Mouse (Mus musculus): ENCODE measurements around the gene Pdxdc1. TPM values are rescaled to one million over a fixed set of nuclear protein-coding genes. Genes with fewer than 3 reads are reported as not detected.
A peak's percentile ranks its signal among the peaks of the same experiment; 100 is the strongest.
"Not testable (repeated sequence)": the region's sequence is repeated elsewhere in the genome, so short reads cannot be mapped to it uniquely, and the experiment has no call there.

The Pdxdc1 gene
- polyA plus RNA-seq (2016; fragmentation: Nextera tagmentation; extraction: Ambion mirVana) = 67.7 and 72.1 TPM in 2 replicates

DNA sequence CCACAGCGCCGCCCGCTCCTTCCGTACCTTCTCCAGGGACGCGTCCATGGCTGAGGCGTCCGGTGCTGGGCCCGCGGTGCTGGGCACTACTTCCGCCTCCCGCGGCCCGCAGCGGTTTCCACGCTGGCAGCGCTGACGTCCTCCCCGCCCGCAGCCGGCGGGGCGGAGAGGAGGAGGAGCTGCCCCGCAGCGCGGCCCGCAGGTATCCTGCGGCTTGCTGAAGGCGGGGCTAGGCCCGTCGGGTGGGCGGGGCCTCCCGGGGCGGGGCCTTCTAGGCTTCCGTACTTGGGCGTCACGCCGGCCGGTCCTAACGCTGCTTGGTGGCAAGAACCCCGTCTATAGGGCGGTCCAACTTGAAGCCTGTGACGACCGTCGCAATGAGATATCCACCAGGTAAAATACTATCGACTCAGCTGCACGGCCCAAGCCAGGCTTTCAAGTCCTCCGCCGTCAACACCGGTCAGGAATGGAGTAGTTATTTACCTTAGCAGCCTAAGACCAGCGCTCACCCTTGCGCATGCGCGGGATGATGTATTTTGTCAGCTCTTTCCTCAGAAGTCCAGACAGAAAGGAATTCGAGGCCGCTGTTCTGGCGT lies at the start of gene Pdxdc1, which contains the start of gene Mpv17l:
Gene Pdxdc1 (minus strand): TSS at position 244 of the 596 bp plus-strand sequence.
Gene Mpv17l (plus strand): TSS at position 274 of the 596 bp plus-strand sequence.
- Histone ChIP-seq H3K36me3 (replicated peaks) (no peaks in the 10 kb centered on the region), H3K9me3 (no peaks in the 10 kb centered on the region), H3K4me1 (peaks cover 15% of the 10 kb centered on the region), H3K27me3 (no peaks in the 10 kb centered on the region), H3K4me2 (peak within 1 kb of the TSS; percentile 81), H3K27ac (peak within 1 kb of the TSS; percentile 84), H3K9ac (peak within 1 kb of the TSS; percentile 85), H3K4me3 (replicated peaks) (peak within 1 kb of the TSS; percentile 86)
- WGBS = under 1% methylated on average over 57 of the region's 57 CpGs
- ATAC-seq (ENCODE audit: low FRiP score) = peak; percentile 98

DNA sequence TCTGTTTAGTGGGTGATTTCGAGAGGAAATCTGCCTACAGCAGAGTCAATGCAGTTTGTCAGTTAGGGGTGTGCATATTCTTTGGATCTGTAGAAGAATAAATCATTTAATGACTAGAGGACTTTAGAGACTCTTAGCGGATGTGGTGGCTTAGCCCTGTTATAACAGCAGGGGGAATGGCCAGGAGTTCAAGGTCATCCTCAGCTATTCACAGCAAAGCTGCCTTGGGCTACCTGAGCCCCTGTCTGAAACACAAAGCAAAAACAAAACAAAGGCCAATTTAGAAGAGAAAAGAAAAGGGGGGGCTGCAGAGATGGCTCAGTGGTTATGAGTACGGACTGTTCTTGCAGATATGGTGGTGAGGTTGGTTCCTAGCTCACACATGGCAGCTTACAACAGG lies 48.3 kb upstream of the Pdxdc1 start:
- 71% methylated on average over 3 of the region's 3 CpGs for WGBS
- H3K27ac ChIP-seq = no peak overlapping the region
- no peak overlapping the region for H3K9ac ChIP-seq
- no peaks in the 10 kb centered on the region for H3K36me3 ChIP-seq (replicated peaks)
- H3K4me3 ChIP-seq (replicated peaks) = no peak overlapping the region
- no peak overlapping the region for H3K4me2 ChIP-seq
- no peaks in the 10 kb centered on the region for H3K4me1 ChIP-seq
- no peaks in the 10 kb centered on the region for H3K9me3 ChIP-seq
- no peaks in the 10 kb centered on the region for H3K27me3 ChIP-seq
- ATAC-seq (ENCODE audit: low FRiP score) = no peak

DNA sequence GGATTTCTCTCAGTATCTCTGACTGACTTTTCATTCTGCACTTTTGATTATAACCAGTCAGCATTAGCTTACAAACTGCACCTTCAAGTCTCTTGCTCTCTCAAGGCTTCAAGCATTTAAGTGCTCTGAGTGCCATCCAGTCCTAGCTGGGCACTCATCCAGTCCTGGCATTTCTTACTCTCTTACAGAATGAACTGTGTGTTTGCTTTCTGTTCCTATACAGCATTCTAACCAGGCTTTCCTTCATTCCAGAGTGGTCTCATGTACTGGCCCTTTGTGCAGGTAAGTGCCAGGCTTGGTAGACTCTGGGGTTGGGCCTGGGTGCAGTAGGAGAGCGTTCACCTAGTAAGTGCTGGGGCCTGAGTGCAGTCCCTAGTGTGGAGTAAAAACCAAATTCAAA lies 43.4 kb upstream of the Pdxdc1 start:
- H3K4me3 ChIP-seq (replicated peaks) = no peak overlapping the region
- 73% methylated on average over 1 of the region's 1 CpGs for WGBS

DNA sequence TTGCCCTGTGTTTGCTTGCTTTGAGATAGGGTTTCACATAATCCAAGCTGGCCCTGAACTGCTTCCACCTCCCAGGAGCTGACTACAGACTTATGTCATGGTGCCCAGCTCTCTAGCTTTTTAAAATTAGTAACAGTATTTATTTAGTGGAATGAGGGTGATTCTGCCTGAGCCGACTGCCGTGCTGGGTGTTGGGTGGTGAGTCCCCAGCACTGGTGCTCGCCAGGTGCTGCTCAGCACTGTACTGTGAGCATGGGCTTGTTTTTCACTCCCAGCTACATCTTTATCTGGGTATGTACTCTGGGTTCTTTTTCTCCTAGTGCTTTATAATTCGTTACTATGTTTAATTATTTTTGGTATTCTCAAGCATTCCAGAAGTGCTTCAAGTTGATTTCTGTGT lies 42.2 kb upstream of the Pdxdc1 start:
- Histone ChIP-seq H3K4me1 (peaks cover 9% of the 10 kb centered on the region), H3K9me3 (no peaks in the 10 kb centered on the region), H3K27me3 (peaks cover 20% of the 10 kb centered on the region), H3K4me3 (replicated peaks) (no peak overlapping the region), H3K36me3 (replicated peaks) (no peaks in the 10 kb centered on the region), H3K9ac (no peak overlapping the region), H3K4me2 (no peak overlapping the region), H3K27ac (no peak overlapping the region)
- WGBS = 79% methylated on average over 4 of the region's 4 CpGs
- ATAC-seq (ENCODE audit: low FRiP score) = no peak

More for the DNA sequence above, 43.4 kb upstream of the Pdxdc1 start:
- no peaks in the 10 kb centered on the region for H3K36me3 ChIP-seq (replicated peaks)
- peaks cover 12% of the 10 kb centered on the region for H3K27me3 ChIP-seq
- H3K9ac ChIP-seq = no peak overlapping the region
- no peak overlapping the region for H3K27ac ChIP-seq
- H3K4me2 ChIP-seq = no peak overlapping the region
- ATAC-seq (ENCODE audit: low FRiP score) = no peak
- no peaks in the 10 kb centered on the region for H3K9me3 ChIP-seq
- H3K4me1 ChIP-seq = peaks cover 2% of the 10 kb centered on the region

DNA sequence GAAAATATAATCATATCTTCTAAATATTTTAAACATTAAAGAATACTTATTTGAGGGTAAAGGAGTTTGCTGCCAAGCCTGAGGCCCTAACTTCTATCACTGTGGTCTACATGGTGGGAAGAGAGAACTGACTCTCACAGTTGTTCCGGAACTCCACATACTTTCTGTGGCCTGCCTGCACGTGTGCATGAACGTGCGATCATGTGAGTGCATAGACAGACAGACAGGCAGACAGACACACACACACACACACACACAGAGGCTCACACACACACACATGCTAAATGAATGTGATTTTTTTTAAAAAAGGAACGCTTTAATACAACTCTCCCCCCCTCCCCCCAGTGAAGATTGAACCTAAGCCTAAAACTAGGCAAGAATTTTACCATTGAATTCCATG lies 41.8 kb upstream of the Pdxdc1 start:
- no peak overlapping the region for H3K4me3 ChIP-seq (replicated peaks)
- no peak for ATAC-seq (ENCODE audit: low FRiP score)
- H3K9me3 ChIP-seq = no peaks in the 10 kb centered on the region
- H3K4me1 ChIP-seq = peaks cover 9% of the 10 kb centered on the region
- H3K4me2 ChIP-seq = no peak overlapping the region
- H3K36me3 ChIP-seq (replicated peaks) = no peaks in the 10 kb centered on the region
- peaks cover 20% of the 10 kb centered on the region for H3K27me3 ChIP-seq
- H3K9ac ChIP-seq = no peak overlapping the region
- no peak overlapping the region for H3K27ac ChIP-seq
- WGBS = 84% methylated on average over 5 of the region's 5 CpGs

DNA sequence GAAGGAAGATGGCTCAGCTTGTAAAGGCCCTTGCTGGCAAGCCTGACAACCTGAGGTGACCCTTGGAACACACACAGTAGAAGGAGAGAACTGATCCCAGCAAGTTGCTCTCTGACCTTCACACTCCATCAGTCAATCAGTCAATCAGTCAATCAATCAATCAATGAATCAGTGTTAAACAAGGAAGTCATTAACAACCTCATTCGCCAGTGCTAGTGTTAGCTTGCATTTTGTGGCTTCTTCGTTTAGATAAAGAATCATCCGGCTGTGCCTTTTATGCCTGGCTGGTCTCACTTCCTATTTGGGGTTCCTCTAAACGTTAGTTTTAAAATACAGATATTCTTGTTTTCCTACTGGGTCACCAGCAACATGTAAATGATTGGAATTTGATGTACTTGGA lies 41.2 kb upstream of the Pdxdc1 start:
- Histone ChIP-seq H3K9me3 (no peaks in the 10 kb centered on the region), H3K4me3 (replicated peaks) (no peak overlapping the region), H3K4me1 (peaks cover 9% of the 10 kb centered on the region), H3K36me3 (replicated peaks) (no peaks in the 10 kb centered on the region), H3K27me3 (peaks cover 20% of the 10 kb centered on the region), H3K9ac (no peak overlapping the region), H3K4me2 (no peak overlapping the region), H3K27ac (no peak overlapping the region)
- no peak for ATAC-seq (ENCODE audit: low FRiP score)
- 70% methylated on average over 4 of the region's 4 CpGs for WGBS

DNA sequence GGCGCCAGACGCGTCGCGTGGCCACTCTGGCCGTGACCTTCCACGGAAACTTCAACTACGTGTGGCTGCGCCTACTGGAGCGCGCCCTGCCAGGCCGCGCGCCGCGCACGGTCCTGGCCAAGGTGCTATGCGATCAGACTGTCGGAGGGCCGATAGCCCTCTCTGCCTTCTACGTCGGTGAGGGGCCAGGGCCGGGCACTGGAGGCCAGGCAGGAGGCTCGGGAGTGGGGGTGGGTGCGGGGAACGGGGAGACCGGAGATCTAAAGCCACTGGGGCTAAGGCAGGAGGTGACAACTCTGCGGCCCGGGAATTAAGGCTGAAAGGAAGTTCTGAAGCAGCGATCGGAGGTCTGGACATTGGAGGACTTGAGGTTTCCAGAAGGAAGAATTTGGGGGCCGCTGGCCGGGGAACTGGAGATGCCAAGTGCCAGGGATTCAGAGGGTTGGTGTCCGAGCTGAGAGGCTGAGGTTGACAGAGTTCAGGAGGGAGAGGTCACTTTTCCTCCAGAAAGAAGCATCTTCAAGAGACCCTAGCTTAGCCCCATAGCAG lies 38.0 kb upstream of the Pdxdc1 start:
- Histone ChIP-seq H3K9me3 (no peaks in the 10 kb centered on the region), H3K27ac (no peak overlapping the region), H3K36me3 (replicated peaks) (no peaks in the 10 kb centered on the region), H3K4me1 (peaks cover 9% of the 10 kb centered on the region), H3K27me3 (peaks cover 20% of the 10 kb centered on the region), H3K9ac (peak overlapping the region; percentile 66), H3K4me2 (peak overlapping the region; percentile 99), H3K4me3 (replicated peaks) (peak overlapping the region; percentile 69)
- 4% methylated on average over 34 of the region's 34 CpGs for WGBS
- peak; percentile 75 for ATAC-seq (ENCODE audit: low FRiP score)

DNA sequence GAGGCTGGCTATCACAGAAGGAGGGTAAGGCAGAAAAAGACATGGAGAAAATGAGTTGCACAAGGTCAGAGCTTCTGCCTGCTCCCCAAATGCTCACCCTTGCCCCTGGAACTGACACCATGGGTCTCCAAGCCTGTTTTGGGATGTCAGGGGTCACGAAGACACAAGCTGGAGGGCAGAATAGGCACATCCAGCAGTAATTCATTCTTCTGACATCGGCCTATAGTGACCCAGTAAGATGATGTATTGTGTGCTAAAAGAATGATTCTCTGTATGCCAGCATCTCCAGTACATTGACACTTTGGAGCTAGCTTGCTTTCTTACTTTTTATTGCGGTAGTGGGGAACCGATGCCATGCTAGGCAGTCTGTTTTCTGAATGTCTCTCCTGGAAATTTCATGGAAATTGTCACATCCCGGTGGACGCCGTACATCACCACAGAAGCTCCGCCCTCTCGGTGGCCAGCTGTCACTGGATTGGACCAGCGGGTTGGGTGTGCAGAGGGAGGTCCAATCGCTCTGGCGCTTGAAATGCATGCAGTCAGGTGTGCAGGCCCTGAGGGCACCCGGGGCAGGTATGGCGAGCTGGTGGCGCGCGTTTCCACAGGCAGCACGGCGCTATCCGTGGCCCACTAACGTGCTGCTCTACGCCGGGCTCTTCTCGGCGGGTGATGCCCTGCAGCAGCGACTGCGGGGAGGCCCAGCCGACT lies 37.4 kb upstream of the Pdxdc1 start:
- WGBS = 5% methylated on average over 28 of the region's 28 CpGs
- Histone ChIP-seq H3K27ac (no peak overlapping the region), H3K9me3 (no peaks in the 10 kb centered on the region), H3K9ac (peak overlapping the region; percentile 66), H3K36me3 (replicated peaks) (no peaks in the 10 kb centered on the region), H3K4me2 (peak overlapping the region; percentile 99), H3K4me3 (replicated peaks) (peak overlapping the region; percentile 69), H3K27me3 (peaks cover 20% of the 10 kb centered on the region), H3K4me1 (peaks cover 9% of the 10 kb centered on the region)
- ATAC-seq (ENCODE audit: low FRiP score) = peak; percentile 98

DNA sequence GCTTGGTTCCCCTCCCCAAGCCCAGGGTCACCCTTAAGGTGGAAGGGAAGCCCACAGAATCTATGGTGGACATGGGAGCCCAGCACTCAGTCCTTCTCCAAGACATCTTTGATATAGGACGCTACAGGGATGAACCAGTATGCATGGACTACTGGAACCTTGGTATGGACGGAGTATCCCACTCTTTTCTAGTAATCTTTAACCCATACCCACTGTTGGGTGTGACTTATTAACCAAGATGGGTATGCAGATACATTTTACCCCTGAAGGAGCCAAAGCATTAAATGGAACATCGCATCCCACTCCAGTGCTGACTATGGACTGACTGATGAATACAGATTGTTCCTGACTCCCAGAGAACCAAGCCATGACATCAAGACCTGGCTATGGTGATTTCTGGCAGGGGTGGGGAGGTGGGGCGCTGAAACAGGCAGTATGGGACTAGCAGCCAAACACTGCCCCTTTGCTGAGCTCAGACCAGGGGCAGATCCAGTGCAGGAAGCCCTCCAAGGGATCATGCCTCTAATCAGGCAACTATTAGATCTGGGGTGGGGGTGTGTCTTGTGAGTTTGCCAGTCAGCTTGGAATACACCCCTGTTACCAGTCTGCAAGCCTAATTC lies 24.6 kb upstream of the Pdxdc1 start:
- Histone ChIP-seq H3K4me1 (no peaks in the 10 kb centered on the region), H3K36me3 (replicated peaks) (no peaks in the 10 kb centered on the region), H3K27me3 (no peaks in the 10 kb centered on the region), H3K4me3 (replicated peaks) (no peak overlapping the region), H3K9ac (no peak overlapping the region), H3K4me2 (no peak overlapping the region), H3K9me3 (no peaks in the 10 kb centered on the region), H3K27ac (no peak overlapping the region)
- 91% methylated on average over 4 of the region's 4 CpGs for WGBS
- ATAC-seq (ENCODE audit: low FRiP score) = no peak

DNA sequence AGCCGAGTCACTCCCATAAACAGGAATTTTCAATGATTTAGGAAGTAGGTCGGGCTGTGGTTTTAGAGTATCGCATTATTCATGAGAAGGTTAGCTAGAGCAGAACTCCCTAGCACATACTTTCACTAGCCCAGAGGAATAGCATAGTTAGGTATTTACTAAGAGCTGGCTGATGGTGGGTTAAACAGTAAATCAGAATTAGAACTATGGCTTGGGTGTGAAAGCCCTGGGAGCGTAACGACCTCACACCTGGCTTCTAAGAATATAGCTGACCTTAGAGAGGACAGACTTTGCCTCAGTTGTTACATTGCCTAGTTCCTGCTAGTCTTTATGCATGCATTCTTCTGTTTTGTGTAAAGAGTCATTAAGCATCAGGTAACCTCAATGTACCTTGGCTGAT lies 20.0 kb upstream of the Pdxdc1 start:
- not testable (repeated sequence) for H3K9me3 ChIP-seq; H3K9ac ChIP-seq; H3K36me3 ChIP-seq (replicated peaks); H3K4me2 ChIP-seq; ATAC-seq (ENCODE audit: low FRiP score); H3K4me1 ChIP-seq; H3K27ac ChIP-seq; H3K4me3 ChIP-seq (replicated peaks); H3K27me3 ChIP-seq
- WGBS = 95% methylated on average over 5 of the region's 5 CpGs

DNA sequence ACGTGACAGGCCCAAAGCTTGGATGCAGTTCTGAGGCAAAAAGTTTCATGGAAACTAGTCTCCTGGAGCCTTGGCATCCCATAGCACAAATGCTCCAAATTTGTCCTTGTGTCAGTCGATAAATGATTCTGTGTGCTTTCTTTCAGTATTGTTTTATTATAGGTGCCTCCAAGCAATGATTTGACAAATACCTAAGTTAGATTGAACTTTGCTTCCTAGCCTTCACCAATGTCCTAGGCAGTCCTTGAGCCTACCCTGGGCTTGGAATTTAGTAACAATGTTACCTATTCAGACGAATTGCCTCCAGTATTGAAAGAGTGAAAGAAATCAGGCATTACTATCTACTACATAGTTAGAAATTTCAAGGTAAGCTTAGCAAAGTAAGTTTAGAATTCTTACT lies 19.6 kb upstream of the Pdxdc1 start:
- H3K9me3 ChIP-seq; H3K4me1 ChIP-seq; ATAC-seq (ENCODE audit: low FRiP score); H3K9ac ChIP-seq; H3K27me3 ChIP-seq; H3K4me2 ChIP-seq; H3K36me3 ChIP-seq (replicated peaks); H3K27ac ChIP-seq; H3K4me3 ChIP-seq (replicated peaks): not testable (repeated sequence)
- 91% methylated on average over 3 of the region's 3 CpGs for WGBS

DNA sequence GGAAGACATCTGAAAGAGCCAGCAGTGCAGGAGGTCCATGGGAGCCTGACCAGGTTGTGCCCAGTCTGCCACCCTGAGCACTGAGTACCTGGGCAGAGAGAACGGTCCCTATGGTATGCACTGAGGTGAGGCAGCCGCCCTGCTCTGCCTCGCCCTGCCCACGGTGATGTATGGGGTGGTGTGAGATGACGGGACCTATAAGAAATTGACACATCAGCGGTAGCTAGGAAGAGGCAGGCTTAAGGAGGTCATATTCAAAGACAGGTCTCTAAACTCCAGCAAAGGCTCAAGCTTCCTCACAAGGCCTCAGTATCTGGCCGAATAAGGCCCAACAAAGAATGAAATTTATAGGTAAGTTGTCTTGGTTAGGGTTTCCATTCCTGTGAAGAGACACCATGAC lies 18.9 kb upstream of the Pdxdc1 start:
- 94% methylated on average over 7 of the region's 7 CpGs for WGBS
- no peak for ATAC-seq (ENCODE audit: low FRiP score)

More for the DNA sequence above, 18.9 kb upstream of the Pdxdc1 start:
- H3K4me3 ChIP-seq (replicated peaks) = no peak overlapping the region
- no peaks in the 10 kb centered on the region for H3K36me3 ChIP-seq (replicated peaks)
- H3K9me3 ChIP-seq = no peaks in the 10 kb centered on the region
- H3K4me2 ChIP-seq = no peak overlapping the region
- no peak overlapping the region for H3K27ac ChIP-seq
- no peaks in the 10 kb centered on the region for H3K4me1 ChIP-seq
- H3K27me3 ChIP-seq = no peaks in the 10 kb centered on the region
- H3K9ac ChIP-seq = no peak overlapping the region

Measured in forebrain, embryonic 12.5 days (tissue).